Mouse (Mus musculus) limb, embryonic 10.5 days (tissue): ENCODE results near the gene Ppt2. TPM values are rescaled to one million over a fixed set of nuclear protein-coding genes. Genes with fewer than 3 reads are reported as not detected.
A peak's percentile ranks its signal among the peaks of the same experiment; 100 is the strongest.

ENCODE experiments used
- DNase-seq: peaks from one replicate; pipeline ENCODE4 v3.0.0-alpha.2; 2017; ENCODE audit warnings: low spot score
- H3K27ac ChIP-seq: fragments of 300-500 bp; sonication (generic); 2 replicates; pipeline ENCODE4 v1.5.1; 2016; ENCODE audit warnings: mild to moderate bottlenecking
- H3K27me3 ChIP-seq: fragments of 300-500 bp; sonication (generic); 2 replicates; pipeline ENCODE4 v1.6.1; 2016; ENCODE audit warnings: low read depth, mild to moderate bottlenecking; ENCODE audit not compliant: poor library complexity, severe bottlenecking
- H3K36me3 ChIP-seq: fragments of 300-500 bp; sonication (generic); 2 replicates; pipeline ENCODE4 v1.6.1; 2016; ENCODE audit warnings: mild to moderate bottlenecking, moderate library complexity
- H3K4me1 ChIP-seq: fragments of 300-500 bp; sonication (generic); 2 replicates; pipeline ENCODE4 v1.6.1; 2016
- H3K4me3 ChIP-seq: fragments of 300-500 bp; sonication (generic); 2 replicates; pipeline ENCODE4 v1.5.1; 2016; ENCODE audit warnings: mild to moderate bottlenecking, moderate library complexity
- H3K9me3 ChIP-seq: fragments of 300-500 bp; sonication (generic); replicated peaks from 2 replicates; pipeline ENCODE4 v1.6.1; 2016; ENCODE audit warnings: mild to moderate bottlenecking
- WGBS: fragments of 180-500 bp; shearing (Covaris S2); methylation state at CpG from one replicate; pipeline ENCODE4 v1.1.7; 2016; 5-methylcytosine and 5-hydroxymethylcytosine counted together
- polyA plus RNA-seq: library from polyadenylated mRNA; unstranded; fragments of >200 nt; fragmentation: Nextera tagmentation; extraction: Ambion mirVana; gene quantifications from 2 replicates; pipeline ENCODE4 v1.2.1, GENCODE M21; 2016

The Ppt2 gene
- polyA plus RNA-seq, 1 experiment from 2014 or later, result 21.0 TPM

DNA sequence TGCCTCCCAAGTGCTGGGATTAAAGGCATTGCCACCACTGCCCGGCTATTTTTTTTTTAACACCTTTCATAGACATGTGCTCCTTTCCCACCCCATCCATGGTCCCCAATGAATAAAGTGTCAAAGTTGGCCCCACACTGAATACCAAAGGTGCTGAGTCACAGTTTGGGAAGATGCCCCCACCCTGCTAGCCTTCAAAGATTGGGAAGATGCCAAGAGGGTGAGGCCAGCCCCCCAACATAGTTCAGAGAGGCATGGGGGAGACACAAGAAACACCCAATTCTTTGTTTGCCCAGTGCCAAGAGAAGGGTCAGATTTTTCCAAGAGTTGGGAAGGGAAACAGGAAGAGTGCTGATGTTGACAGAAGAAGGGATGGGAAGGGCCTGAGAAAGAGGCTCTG is 34.2 kb upstream of the Ppt2 start:
- H3K4me1 ChIP-seq, result peaks cover 17% of the 10 kb centered on the region
- no peak for DNase-seq
- H3K9me3 ChIP-seq, result no peaks in the 10 kb centered on the region
- H3K27me3 ChIP-seq, result peaks cover 54% of the 10 kb centered on the region
- no peaks in the 10 kb centered on the region for H3K36me3 ChIP-seq
- H3K4me3 ChIP-seq, result no peak overlapping the region
- H3K27ac ChIP-seq, result no peak overlapping the region
- 79% methylated on average over 1 of the region's 1 CpGs for WGBS

DNA sequence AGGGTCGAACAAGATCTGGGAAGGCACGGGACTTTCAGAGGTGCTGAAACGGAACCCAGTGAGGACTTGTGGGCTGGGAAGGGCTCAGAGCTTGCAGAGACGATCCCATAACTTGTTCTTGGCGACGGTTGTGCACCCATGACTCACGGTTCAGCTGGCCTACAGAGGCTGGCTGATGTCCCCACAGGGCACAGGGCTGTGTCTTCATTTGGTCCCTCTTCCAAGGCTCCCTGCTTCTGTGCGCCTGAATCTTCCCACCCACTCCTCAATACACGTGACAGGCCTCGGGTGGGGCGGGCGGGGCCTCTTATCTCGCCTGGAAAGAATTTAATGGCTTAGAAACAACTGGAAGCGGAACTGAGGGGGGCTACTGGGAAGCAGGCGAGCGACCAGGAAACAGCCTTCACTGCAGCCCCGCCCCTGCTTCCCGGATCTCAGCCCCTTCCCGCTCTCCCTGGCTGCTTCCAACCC is 32.8 kb upstream of the Ppt2 start:
- peak overlapping the region; percentile 30 for H3K4me3 ChIP-seq
- H3K27me3 ChIP-seq, result peaks cover 54% of the 10 kb centered on the region
- 0 out of 2 replicates have a peak, but pooled peaks cover 2% of the 10 kb centered on the region for H3K36me3 ChIP-seq
- DNase-seq, result no peak
- H3K9me3 ChIP-seq, result no peaks in the 10 kb centered on the region
- 7% methylated on average over 19 of the region's 19 CpGs for WGBS
- no peak overlapping the region for H3K27ac ChIP-seq
- peaks cover 31% of the 10 kb centered on the region for H3K4me1 ChIP-seq

DNA sequence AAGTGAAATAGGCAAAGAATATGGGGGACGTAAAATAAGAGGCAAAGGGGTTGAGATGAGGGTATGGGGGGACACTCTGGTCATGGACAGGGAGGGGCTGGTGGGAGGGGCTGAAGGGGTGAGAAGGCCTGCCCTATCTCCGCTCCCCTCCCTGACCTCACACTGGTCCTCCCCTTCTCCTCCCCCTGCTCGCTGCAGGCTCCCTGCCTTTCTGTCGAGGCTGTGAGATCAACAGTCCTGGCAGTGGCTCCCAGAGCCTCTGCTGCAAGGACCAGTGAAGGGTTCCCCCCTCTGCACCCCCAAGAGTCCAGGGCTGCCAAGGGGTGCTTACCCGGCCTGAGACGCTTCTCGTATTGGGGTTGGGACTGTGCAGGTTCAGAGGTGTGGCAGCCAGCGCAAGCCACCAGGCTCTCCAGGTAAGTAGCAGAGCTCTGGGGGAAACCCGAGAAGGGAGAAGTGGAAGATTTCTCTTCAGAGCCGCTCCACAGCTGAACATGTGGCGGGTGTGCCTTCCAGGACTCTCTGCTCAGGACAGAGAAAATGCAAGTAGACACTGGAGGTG is 32.0 kb upstream of the Ppt2 start:
- DNase-seq, result no peak
- peaks cover 37% of the 10 kb centered on the region for H3K4me1 ChIP-seq
- no peak overlapping the region for H3K27ac ChIP-seq
- peaks cover 6% of the 10 kb centered on the region; the same call in 1 of the 2 replicates for H3K36me3 ChIP-seq
- peak overlapping the region; percentile 30; the same call in 1 of the 2 replicates for H3K4me3 ChIP-seq
- 39% methylated on average over 10 of the region's 11 CpGs for WGBS
- H3K27me3 ChIP-seq, result peaks cover 51% of the 10 kb centered on the region
- H3K9me3 ChIP-seq, result no peaks in the 10 kb centered on the region

DNA sequence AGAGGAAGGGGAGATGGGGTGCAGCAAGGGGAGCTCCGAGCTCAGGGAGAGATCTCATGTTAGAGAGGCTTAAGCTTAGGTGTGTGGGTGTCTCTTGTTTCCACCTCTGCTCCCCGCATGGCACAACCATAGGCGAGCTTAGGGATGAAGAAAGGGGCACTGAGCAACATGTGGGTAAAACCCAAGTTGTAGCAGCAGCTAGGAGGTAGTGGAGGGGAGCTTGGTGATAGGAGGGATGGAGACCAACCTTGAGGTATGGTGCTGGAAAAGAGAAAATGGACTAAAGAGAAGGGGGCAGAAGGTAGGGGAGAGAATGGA is 31.5 kb upstream of the Ppt2 start:
- Histone ChIP-seq H3K27me3 (peaks cover 49% of the 10 kb centered on the region), H3K27ac (no peak overlapping the region), H3K4me1 (peaks cover 40% of the 10 kb centered on the region), H3K4me3 (no peak overlapping the region), H3K9me3 (no peaks in the 10 kb centered on the region), H3K36me3 (peaks cover 11% of the 10 kb centered on the region)
- 63% methylated on average over 3 of the region's 3 CpGs for WGBS
- no peak for DNase-seq

DNA sequence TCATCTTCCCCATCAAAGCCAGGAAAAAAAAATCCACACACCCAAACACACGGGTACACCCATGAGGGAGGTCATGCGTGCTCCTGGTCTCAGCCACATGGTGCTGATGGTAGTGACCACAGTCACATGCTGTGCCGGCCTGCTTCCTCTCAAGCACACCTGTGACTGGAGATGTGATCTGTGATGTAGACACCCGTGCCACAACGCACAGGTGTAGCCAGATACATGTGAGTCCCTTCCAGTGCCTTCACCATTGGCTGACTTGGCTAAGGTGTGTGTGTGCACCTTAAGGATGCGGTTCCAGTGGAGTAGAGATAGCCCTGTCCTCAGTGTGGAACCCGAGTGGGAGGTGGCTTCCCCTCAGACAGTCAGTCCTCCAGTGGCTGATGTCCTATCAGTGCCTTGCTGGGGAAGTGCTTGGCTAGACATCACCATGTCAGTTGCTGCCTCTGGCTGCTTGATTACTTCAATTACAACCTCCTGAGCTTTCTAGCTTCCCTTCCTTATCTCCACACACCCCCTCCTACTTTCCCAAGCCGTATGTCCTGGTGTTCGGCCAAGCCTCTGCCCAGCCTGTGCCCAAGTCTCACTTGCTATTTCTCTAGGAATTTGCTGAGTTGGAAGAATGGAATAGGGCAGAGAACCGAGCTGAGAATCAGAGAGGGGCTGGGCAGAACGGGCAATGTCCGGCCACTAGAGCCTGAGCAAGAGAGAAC is 31.0 kb upstream of the Ppt2 start:
- H3K4me3 ChIP-seq, result no peak overlapping the region
- H3K36me3 ChIP-seq, result peaks cover 16% of the 10 kb centered on the region
- peaks cover 40% of the 10 kb centered on the region for H3K4me1 ChIP-seq
- peaks cover 49% of the 10 kb centered on the region for H3K27me3 ChIP-seq
- no peak overlapping the region for H3K27ac ChIP-seq
- DNase-seq, result no peak
- 67% methylated on average over 12 of the region's 12 CpGs for WGBS
- no peaks in the 10 kb centered on the region for H3K9me3 ChIP-seq

DNA sequence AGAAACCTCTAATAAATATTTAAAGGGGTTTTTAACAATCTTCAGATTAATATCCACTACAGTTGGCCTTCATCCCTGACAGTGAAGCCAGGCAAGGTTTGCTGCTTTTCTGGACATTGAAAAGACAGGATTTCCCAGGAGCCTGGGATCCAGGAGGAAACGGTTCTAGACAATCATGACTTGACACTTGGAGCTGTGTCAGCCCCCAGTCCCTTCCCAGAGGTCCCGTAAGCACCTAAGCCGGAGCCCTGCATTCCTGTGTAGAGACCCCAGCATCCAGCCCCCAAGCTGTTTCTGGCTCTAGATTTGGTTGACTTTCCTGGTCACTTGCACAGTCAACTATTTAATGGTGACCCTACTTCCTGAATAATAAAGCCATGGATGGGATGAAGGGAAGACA is 30.3 kb upstream of the Ppt2 start:
- Histone ChIP-seq H3K36me3 (peaks cover 23% of the 10 kb centered on the region), H3K9me3 (no peaks in the 10 kb centered on the region), H3K4me1 (peaks cover 40% of the 10 kb centered on the region), H3K27me3 (peaks cover 41% of the 10 kb centered on the region), H3K27ac (no peak overlapping the region), H3K4me3 (no peak overlapping the region)
- WGBS, result 85% methylated on average over 3 of the region's 3 CpGs
- no peak for DNase-seq

DNA sequence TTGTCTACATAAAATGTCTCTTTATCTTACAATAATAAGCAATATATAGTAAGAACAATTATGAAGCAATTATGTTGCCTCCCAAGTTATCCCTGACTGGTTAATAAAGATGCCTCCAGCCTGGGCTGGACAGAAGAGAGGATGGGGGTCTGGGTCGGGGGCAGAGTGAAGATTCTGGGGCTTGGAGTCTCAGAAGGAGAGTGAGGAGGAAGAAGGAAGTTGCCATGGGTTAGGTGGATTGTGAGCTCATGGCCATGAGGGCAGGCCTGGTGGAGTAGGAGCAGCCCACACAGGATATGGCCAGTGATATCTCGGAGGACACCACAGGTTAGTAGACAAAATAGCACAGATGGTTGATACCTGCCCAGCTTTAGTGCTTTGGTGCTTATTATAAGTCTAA is 29.8 kb upstream of the Ppt2 start:
- DNase-seq, result no peak

DNA sequence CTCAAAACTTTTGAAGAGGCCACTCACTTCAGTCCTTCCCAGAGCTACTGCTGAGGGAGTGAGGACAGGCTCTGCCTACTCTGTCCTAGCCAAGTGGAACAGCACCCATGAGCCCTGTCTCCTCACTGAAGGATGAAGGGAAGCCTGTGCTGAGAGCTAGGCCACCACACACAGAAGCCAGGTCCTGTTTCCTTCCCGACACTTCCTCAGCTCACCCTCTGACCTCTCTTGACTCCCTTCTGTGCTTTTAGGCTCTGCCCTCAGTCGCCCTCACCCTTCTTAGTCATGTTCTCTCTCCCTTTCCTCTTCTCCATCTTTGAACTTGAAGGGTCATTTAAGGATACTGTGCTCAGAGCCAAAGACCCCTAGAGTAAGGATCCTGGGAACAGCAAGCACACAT is 29.0 kb upstream of the Ppt2 start:
- Histone ChIP-seq H3K27ac (no peak overlapping the region), H3K36me3 (peaks cover 36% of the 10 kb centered on the region), H3K4me3 (no peak overlapping the region), H3K4me1 (peaks cover 40% of the 10 kb centered on the region), H3K27me3 (peaks cover 34% of the 10 kb centered on the region), H3K9me3 (no peaks in the 10 kb centered on the region)
- WGBS, result 28% methylated on average over 2 of the region's 2 CpGs
- DNase-seq, result no peak

More for the DNA sequence above, 29.8 kb upstream of the Ppt2 start:
- Histone ChIP-seq H3K9me3 (no peaks in the 10 kb centered on the region), H3K4me3 (no peak overlapping the region), H3K4me1 (peaks cover 40% of the 10 kb centered on the region), H3K27ac (no peak overlapping the region), H3K27me3 (peaks cover 38% of the 10 kb centered on the region), H3K36me3 (peaks cover 28% of the 10 kb centered on the region)
- 85% methylated on average over 2 of the region's 2 CpGs for WGBS

DNA sequence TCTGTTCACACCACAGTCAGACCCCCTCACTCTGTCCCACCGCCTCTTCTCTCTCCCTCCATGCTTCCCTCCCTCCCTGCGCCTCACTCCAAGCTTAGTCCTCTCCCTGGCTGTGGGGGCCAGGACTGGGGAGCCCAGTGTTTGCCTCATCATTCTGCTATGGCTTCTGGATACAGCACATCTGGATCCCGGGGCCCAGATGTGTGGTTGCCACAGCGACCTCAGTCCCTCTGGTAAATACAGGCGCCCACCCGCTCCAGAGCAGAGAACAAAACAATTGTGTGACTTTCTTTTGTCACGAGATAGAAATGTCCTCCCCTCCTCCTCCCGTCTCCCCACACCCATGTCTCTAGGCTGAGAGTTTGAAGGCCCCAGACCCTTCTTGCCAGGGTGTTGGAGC is 28.4 kb upstream of the Ppt2 start:
- DNase-seq, result no peak
- H3K27ac ChIP-seq, result peak overlapping the region; percentile 36; the same call in 1 of the 2 replicates
- WGBS, result 73% methylated on average over 8 of the region's 8 CpGs
- peaks cover 43% of the 10 kb centered on the region for H3K36me3 ChIP-seq
- H3K4me3 ChIP-seq, result no peak overlapping the region
- H3K27me3 ChIP-seq, result peaks cover 33% of the 10 kb centered on the region
- no peaks in the 10 kb centered on the region for H3K9me3 ChIP-seq
- H3K4me1 ChIP-seq, result peaks cover 40% of the 10 kb centered on the region

DNA sequence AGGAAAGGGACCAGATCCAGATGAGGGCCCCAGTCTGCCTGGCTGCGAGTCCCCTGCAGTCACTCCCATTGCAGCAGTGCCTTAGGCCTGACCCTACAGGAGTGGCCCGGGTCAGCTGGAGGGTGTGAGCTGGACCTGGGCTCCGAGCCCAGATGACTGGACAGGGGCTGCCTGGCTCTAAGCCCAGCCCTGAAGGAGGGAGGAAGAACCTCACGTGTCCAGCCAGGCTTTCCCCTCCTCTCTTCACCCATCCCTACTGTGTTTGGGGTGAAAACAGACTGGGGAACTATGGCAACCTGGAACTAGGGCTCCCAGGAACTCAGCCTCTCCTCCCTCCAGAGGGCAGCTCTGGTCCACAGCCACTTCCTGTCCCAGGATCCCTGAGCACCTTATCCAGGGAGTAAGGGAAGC is 27.3 kb upstream of the Ppt2 start:
- WGBS, result 72% methylated on average over 4 of the region's 4 CpGs

DNA sequence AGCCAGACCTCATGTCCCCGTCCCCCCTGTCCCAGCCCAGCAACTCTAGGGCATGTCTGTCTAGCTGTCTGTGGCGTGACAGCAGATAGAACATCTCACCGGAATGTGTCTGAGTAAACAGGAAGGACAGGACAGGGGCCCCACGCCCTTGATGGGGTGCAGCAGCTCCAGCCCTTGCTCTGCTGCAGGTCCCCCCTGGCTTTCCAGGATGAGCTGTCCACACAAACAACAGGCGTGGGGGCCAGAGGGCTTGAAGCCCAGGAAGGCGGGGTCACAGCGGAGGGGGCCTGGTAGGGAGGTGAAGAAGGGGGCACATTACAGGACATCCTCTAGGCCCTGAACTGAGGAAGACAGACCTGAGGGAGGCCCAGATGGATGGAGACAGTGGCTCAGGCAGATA is 26.9 kb upstream of the Ppt2 start:
- Histone ChIP-seq H3K36me3 (peaks cover 58% of the 10 kb centered on the region), H3K4me3 (no peak overlapping the region; the same call in 1 of the 2 replicates), H3K27me3 (peaks cover 18% of the 10 kb centered on the region), H3K4me1 (peaks cover 25% of the 10 kb centered on the region), H3K27ac (no peak overlapping the region), H3K9me3 (no peaks in the 10 kb centered on the region)
- WGBS, result 84% methylated on average over 7 of the region's 7 CpGs
- DNase-seq, result no peak

More for the DNA sequence above, 27.3 kb upstream of the Ppt2 start:
- Histone ChIP-seq H3K27ac (no peak overlapping the region), H3K4me3 (no peak overlapping the region), H3K9me3 (no peaks in the 10 kb centered on the region), H3K36me3 (peaks cover 53% of the 10 kb centered on the region), H3K27me3 (peaks cover 22% of the 10 kb centered on the region), H3K4me1 (peaks cover 29% of the 10 kb centered on the region)
- DNase-seq, result no peak

DNA sequence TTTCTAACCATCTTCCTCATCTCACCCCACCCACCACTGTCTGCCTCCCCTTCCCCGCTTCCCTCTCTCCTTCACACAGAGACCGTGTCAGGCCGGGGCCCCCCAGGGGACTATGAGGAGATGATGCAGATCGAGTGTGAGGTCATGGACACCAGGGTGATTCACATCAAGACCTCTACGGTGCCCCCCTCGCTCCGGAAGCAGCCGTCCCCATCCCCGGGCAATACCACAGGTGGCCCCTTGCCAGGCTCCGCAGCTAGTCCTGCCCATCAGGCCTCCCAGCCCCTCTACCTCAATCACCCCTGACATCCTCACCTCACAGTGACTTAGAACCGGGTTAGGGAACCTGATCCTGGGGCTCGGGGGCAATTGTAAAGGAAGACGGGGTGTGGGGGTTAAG is 26.1 kb upstream of the Ppt2 start:
- Histone ChIP-seq H3K4me1 (peaks cover 25% of the 10 kb centered on the region), H3K27ac (no peak overlapping the region), H3K36me3 (peaks cover 65% of the 10 kb centered on the region), H3K27me3 (peaks cover 10% of the 10 kb centered on the region), H3K4me3 (no peak overlapping the region), H3K9me3 (no peaks in the 10 kb centered on the region)
- no peak for DNase-seq
- WGBS, result 95% methylated on average over 13 of the region's 13 CpGs

DNA sequence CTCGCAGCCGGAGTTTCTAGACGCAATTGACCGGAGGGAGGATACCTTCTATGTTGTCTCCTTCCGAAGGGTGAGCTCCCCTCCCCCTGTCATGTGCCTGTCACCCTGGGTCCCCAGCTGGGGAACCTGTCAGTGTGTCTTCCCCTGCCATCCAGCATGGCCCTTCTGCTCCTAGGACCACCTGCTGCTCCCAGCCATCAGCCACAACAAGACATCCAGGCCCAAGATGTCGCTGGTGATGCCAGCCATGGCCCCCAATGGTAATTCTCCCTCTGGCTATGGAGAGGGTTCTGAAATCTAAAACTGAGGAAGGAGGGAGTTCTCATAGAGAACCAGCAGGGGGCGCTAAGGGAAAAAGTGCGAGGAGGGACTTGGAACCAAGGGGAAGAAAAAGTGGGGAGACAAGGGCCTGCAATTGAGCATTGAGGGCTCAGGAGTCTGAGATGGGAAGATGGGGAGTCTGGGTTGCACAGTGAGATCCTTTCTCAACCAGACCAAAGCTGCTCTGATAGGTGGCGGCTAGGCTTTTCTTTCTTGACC is 25.5 kb upstream of the Ppt2 start:
- Histone ChIP-seq H3K9me3 (no peaks in the 10 kb centered on the region), H3K27ac (no peak overlapping the region), H3K36me3 (peaks cover 71% of the 10 kb centered on the region), H3K4me1 (peaks cover 26% of the 10 kb centered on the region), H3K27me3 (peaks cover 4% of the 10 kb centered on the region; the same call in 1 of the 2 replicates), H3K4me3 (no peak overlapping the region)
- DNase-seq, result peak; percentile 75
- 68% methylated on average over 9 of the region's 9 CpGs for WGBS
